Mouse (Mus musculus): ENCODE data around the gene Myh9. TPM values are rescaled to one million over a fixed set of nuclear protein-coding genes. Genes with fewer than 3 reads are reported as not detected.
"Not testable (repeated sequence)": the region's sequence is repeated elsewhere in the genome, so short reads cannot be mapped to it uniquely, and the experiment has no call there.

The Myh9 gene
- polyA plus RNA-seq, 1 experiment from 2014 or later, result 34.5 TPM

DNA sequence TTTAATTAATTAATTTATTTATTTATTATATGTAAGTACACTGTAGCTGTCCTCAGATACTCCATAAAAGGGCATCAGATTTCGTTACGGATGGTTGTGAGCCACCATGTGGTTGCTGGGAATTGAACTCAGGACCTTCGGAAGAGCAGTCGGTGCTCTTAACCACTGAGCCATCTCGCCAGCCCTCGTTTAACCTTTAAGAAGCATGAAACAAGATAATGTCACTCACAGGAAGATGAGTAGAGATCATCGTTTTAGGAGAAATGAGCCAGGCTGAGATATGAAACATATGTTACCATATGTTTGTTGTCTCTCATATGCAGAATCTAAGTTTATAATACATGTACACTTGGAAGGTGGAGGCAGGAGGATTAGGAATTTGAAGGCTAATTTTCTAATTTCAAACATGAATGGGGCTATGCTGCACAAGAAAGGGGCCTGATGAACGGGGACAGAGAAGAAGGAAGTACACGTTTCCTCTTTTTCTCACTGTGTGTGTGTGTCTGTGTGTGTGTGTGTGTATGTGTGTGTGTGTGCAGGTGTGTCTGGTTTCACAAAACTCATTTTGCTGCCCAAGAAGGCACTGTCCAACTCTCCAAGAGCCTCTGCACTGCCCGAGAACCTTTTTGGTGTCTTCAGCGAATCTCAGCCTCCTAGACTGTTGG is 4.1 kb upstream of the Myh9 start:
- not testable (repeated sequence) for H3K4me1 ChIP-seq; H3K9me3 ChIP-seq; DNase-seq (ENCODE audit: low spot score); H3K36me3 ChIP-seq; H3K4me3 ChIP-seq; H3K27me3 ChIP-seq (ENCODE audit: insufficient read depth, poor library complexity, severe bottlenecking); H3K27ac ChIP-seq
- 76% methylated on average over 11 of the region's 11 CpGs for WGBS

DNA sequence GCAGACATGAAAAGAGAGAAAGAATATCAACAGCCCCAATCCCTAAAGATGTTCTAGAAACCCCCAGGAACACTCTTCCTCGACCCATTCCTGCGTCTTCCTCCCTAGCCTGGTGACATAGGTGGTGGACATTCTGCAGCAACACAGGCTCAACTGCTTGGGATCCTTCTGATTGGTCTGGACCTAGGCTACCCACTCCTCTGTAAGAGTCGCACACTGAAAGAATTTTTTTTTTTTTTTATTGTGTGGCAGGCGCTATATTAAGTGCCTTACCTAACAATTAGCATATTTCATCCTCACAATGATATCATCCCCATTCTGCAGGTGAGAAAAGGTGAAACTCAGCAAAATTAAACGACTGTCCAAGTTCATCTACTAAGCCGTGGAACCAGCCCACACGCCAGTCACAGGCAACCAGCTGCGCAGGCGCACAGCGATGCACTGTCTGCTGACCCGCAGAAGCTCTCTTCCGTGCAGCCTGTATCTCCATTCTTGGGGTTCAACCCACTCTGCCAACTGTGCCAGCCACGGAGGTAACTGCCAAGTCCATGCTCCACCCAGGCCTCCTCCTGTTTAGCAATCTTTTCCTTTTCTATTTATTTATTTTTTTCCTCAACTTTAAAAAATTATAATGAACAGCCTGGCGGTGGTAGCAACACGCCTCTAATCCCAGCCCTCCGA is 3.1 kb upstream of the Myh9 start:
- H3K9me3 ChIP-seq, result no peaks in the 10 kb centered on the region
- 87% methylated on average over 16 of the region's 16 CpGs for WGBS
- H3K27ac ChIP-seq, result no peak overlapping the region
- no peak for DNase-seq (ENCODE audit: low spot score)
- H3K4me3 ChIP-seq, result no peak overlapping the region
- H3K27me3 ChIP-seq (ENCODE audit: insufficient read depth, poor library complexity, severe bottlenecking), result no peaks in the 10 kb centered on the region
- H3K4me1 ChIP-seq, result peaks cover 14% of the 10 kb centered on the region
- H3K36me3 ChIP-seq, result no peaks in the 10 kb centered on the region

DNA sequence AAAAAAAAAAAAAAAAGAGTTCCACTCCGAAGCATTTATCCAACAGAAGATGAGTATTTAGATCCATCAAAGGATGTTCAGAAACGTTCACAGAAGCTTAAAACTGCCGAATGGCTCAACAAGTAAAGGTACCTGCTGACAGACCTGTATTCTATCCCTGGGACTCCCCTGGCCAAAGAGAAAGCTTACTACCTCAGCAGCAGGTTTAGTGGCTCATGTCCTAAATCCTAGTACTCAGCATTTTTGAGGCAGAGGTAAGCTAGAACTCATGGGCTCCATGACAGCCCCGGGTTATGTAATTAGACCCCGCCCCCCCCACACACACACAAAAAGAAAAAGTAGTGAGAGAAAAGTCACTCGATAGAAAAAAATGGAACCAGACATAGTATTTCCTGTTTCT is 2.1 kb upstream of the Myh9 start:
- Histone ChIP-seq H3K9me3 (no peaks in the 10 kb centered on the region), H3K27ac (no peak overlapping the region), H3K4me1 (peaks cover 24% of the 10 kb centered on the region), H3K36me3 (no peaks in the 10 kb centered on the region), H3K27me3 (ENCODE audit: insufficient read depth, poor library complexity, severe bottlenecking) (no peaks in the 10 kb centered on the region), H3K4me3 (no peak overlapping the region)
- DNase-seq (ENCODE audit: low spot score), result no peak
- WGBS, result 78% methylated on average over 6 of the region's 6 CpGs

DNA sequence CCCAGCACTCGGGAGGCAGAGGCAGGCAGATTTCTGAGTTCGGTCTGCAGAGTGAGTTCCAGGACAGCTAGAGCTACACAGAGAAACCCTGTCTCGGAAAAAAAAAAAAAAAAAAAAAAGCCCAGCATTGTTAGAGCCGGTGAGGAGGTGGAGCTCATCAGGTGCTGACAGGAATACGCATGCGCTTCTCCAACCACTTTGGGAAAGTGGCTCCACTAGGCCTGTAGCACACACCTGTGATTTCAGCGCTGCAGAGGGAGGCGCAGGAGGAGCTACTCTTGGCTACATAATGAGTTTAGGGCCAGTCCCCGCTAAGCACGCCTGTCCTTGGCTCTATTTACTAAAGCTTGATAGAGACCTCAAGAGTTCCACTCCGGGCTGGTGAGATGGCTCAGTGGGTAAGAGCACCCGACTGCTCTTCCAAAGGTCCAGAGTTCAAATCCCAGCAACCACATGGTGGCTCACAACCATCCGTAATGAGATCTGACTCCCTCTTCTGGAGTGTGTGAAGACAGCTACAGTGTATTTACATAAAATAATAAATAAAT is 1.6 kb upstream of the Myh9 start:
- 57% methylated on average over 13 of the region's 13 CpGs for WGBS
- Histone ChIP-seq H3K27ac (0 out of 2 replicates have a peak overlapping the region, but pooled peaks have one; percentile 8), H3K4me1 (peaks cover 29% of the 10 kb centered on the region)
- not testable (repeated sequence) for H3K36me3 ChIP-seq; H3K9me3 ChIP-seq; H3K27me3 ChIP-seq (ENCODE audit: insufficient read depth, poor library complexity, severe bottlenecking); H3K4me3 ChIP-seq; DNase-seq (ENCODE audit: low spot score)

DNA sequence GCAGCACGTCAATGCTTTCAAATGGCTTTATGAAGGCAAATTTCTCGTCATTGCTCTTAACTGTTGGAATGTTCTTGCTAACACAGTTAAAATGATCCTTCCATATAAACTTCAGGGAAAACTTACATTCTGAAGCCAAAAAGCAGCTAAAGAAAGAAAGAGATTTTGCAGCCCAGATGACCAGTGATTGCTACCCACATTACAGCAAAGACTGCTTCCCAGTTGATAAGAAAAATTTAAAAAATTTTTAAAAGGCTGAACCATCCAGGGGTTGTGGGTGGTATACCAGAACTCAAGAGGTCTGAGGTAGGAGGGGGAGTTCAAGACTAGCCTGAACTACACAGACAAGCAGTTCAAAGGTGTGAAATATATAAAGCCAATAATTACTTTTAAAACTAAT is 1.1 kb upstream of the Myh9 start:
- Histone ChIP-seq H3K4me3 (peak overlapping the region; percentile 76; the same call in 1 of the 2 replicates), H3K9me3 (no peaks in the 10 kb centered on the region), H3K27ac (peak overlapping the region; percentile 94), H3K27me3 (ENCODE audit: insufficient read depth, poor library complexity, severe bottlenecking) (no peaks in the 10 kb centered on the region), H3K36me3 (no peaks in the 10 kb centered on the region), H3K4me1 (peaks cover 34% of the 10 kb centered on the region)
- 41% methylated on average over 2 of the region's 2 CpGs for WGBS
- DNase-seq (ENCODE audit: low spot score), result no peak

DNA sequence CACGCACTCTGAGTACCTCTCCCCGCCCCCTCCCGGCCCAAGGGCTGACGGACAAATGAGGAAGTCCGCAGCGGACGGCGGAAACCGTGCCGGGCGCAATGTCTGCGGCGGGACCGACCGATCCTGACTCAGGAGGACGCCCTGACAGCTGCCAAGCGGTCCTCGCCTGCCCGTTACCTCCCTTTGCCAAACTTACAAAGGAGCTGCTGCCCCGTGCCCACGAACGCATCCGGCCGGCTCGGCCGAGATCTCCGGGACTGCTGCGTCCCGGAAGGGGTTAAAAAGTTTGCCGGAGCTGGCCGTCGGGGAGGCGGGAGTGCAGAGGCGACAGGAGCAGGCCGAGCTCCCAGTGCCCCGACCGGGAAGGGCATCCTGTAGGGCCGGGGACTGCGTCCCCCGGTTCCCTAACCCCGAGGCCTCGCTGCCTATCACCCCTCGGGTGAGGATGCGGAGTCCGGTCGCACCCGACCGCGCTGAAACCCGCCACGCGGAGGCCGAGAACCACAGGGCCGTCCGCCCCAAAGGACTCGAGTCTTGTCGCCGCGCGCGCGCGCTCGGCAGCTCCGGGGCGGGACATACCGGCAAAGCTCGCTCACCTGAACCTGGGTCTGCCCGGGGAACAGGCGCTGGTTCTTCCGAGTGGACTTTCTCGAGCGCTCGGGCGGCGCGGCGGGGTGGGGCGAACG is 471 bp downstream of the Myh9 start:
- peaks cover 46% of the 10 kb centered on the region for H3K4me1 ChIP-seq
- peak overlapping the region; percentile 94 for H3K27ac ChIP-seq
- DNase-seq (ENCODE audit: low spot score), result peak; percentile 86
- WGBS, result under 1% methylated on average over 80 of the region's 80 CpGs
- H3K4me3 ChIP-seq, result peak overlapping the region; percentile 76
- H3K36me3 ChIP-seq, result no peaks in the 10 kb centered on the region
- no peaks in the 10 kb centered on the region for H3K27me3 ChIP-seq (ENCODE audit: insufficient read depth, poor library complexity, severe bottlenecking)
- no peaks in the 10 kb centered on the region for H3K9me3 ChIP-seq

DNA sequence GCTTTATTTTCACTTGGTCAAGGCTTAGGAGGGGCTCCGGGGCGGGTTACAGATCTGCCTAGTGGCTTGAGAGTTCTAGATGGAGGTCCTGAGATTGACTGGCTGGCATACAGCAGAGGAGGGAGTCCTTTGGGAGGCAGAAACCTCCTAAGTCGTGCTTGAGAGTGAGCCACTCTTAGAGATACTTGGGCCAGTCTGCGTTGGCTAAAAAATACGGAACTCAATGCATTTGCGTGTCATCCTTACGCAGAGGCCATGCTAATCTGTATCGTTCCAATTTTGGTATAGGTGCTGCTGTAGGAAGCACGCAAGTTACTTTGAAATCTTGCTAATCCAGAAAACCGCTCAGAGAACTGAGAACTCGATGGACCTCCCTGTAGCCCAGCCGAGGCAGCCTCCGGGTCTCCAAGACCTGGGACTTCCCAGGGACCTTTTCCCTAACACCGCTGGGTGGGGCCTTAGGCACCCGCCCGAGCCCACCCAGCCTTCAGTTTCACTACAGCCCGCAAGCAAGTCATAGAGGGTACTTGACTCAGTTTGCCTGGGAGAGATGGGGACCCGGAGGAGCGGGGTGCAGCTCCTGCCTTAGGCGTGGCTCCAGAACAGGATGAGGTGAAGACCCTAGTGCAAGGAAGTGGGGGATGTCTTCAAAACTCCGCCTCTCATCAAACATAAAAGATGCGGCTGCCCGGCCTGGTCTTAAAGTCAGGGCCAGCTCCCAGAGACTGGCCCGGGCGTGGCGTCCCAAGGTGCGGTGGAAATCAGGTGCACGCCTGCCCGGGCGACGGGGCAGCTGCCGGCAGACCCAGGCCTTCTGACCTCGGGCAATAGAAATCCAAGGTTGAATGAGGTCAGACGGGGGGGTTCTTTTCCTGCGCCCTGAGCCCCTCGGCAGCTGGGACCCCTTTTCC is 1.3 kb downstream of the Myh9 start:
- peak overlapping the region; percentile 94 for H3K27ac ChIP-seq
- no peaks in the 10 kb centered on the region for H3K27me3 ChIP-seq (ENCODE audit: insufficient read depth, poor library complexity, severe bottlenecking)
- no peak for DNase-seq (ENCODE audit: low spot score)
- peak overlapping the region; percentile 76 for H3K4me3 ChIP-seq
- H3K36me3 ChIP-seq, result 0 out of 2 replicates have a peak, but pooled peaks cover 2% of the 10 kb centered on the region
- H3K4me1 ChIP-seq, result peaks cover 54% of the 10 kb centered on the region
- WGBS, result 4% methylated on average over 36 of the region's 36 CpGs
- no peaks in the 10 kb centered on the region for H3K9me3 ChIP-seq

DNA sequence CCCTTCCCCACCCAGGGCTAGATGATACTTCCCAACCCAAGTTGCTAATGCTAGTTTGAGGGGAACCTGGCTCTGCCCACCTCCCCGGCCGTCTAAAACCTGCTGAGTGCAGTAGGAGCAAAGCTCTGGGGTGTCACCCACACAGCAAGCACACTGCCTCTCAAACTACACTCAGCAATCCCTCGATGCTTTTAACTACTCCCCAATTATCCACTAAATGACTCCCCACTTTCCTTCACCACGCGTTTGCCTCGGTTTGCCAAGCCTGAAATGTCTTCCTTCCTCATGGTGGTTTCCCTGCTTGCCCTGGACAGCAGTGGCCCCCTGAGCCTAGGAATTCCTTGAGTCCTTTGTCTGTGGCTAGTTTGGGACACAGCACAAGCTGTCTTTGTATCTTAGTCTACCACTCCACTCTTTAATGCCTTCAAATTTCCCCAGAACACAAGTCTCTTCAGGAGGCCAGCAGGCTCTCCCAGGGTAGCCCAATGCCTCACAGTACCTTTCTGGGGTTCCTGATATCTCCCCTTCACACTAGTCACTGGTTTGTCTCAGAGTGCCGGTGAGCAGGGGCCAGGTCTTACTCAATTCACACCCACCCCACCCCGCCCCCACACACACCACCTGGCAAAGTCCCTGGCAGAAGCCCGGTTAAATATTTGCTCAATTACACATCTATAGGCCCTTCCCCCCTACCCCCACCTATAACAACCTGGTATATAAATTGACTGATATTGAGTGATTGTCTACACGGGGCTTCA is 2.3 kb downstream of the Myh9 start:
- Histone ChIP-seq H3K4me1 (peaks cover 64% of the 10 kb centered on the region), H3K36me3 (0 out of 2 replicates have a peak, but pooled peaks cover 3% of the 10 kb centered on the region), H3K27me3 (ENCODE audit: insufficient read depth, poor library complexity, severe bottlenecking) (no peaks in the 10 kb centered on the region), H3K4me3 (peak overlapping the region; percentile 76), H3K9me3 (no peaks in the 10 kb centered on the region), H3K27ac (peak overlapping the region; percentile 94)
- no peak for DNase-seq (ENCODE audit: low spot score)
- 11% methylated on average over 10 of the region's 10 CpGs for WGBS

DNA sequence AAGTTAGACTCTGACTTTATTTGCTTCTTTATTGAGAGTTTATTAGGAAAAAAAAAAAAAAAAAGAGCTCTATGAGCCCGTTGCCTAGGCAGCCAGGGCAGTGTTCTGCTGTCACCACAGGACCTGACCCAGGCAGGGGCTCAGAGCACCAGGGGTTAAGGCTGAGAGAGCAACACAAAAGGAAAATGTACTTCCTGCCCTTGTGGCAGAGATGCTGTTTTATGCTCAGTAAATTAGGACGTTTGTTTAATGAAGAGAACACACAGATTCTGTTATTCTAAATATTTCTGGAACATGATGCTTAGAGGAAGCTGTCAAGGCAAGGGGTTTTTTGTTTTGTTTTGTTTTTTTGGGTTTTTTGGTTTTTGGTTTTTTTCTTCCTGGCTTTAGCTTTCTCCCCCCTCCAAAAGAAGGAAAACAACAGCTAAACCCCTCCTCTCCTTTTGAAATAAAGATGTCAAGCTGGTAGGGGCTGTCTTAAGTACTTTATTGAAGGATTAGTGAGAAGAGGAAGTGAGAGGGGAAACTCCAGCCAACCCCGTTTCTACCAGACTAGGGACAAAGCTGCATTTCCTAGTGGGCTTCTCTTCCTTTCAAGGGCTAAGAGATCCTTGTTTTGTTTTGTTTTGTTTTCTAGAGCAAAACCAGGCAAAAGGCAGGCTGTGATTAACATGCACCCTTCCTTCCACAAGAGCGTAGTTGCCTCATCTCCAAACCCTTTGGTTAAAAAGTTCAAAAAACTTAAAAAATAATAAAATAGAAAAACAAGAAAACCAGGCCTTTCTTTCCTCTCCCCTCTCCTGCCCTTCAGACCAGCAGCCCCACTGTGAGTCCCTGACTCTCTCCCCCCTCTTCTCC is 3.2 kb downstream of the Myh9 start:
- Histone ChIP-seq H3K36me3 (0 out of 2 replicates have a peak, but pooled peaks cover 3% of the 10 kb centered on the region), H3K4me1 (peaks cover 73% of the 10 kb centered on the region), H3K4me3 (peak overlapping the region; percentile 76), H3K9me3 (no peaks in the 10 kb centered on the region), H3K27me3 (ENCODE audit: insufficient read depth, poor library complexity, severe bottlenecking) (no peaks in the 10 kb centered on the region), H3K27ac (peak overlapping the region; percentile 94)
- DNase-seq (ENCODE audit: low spot score), result no peak
- 29% methylated on average over 4 of the region's 4 CpGs for WGBS

DNA sequence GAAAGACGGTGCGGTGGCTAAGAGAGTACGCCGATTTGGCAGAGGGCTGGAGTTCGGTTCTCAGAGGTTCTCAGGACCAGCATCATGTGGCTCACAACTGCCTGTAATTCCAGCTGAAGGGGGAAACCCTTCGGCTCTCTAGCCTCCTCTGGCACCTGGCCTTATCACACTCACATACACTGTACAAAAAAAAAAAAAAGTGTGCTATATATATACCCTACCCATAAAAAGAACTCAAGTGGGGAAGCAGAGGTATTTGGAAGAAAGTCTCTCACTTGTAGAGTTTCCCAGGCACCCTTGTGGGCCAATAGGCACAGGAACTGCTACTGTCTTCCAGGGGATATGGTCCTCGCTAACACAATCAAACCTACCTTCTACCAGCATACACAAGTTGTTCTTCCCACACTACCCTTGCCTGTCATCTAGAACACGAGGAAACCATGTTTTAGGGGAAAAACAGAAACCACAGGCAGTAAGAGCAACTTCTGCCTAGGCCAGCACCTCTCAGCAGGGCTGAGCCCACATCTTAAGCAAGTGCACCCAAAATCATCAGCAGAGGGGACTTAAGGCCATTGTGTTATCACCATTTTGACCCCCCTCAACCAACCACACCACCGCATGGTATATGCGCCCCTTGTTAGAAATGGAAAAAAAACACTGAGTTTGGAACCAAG is 4.4 kb downstream of the Myh9 start:
- Histone ChIP-seq H3K4me1 (peaks cover 81% of the 10 kb centered on the region), H3K9me3 (no peaks in the 10 kb centered on the region), H3K4me3 (peak overlapping the region; percentile 39), H3K27me3 (ENCODE audit: insufficient read depth, poor library complexity, severe bottlenecking) (no peaks in the 10 kb centered on the region), H3K27ac (peak overlapping the region; percentile 94), H3K36me3 (peaks cover 5% of the 10 kb centered on the region; the same call in 1 of the 2 replicates)
- WGBS, result 36% methylated on average over 10 of the region's 10 CpGs
- DNase-seq (ENCODE audit: low spot score), result no peak
